Mouse (Mus musculus) spleen, embryonic (tissue): Measurements from ENCODE around the gene Epb41.

ENCODE experiments used
- CTCF ChIA-PET: fragments of 350-600 bp; sonication (Branson Sonifier 250); formaldehyde crosslinking; loops from one replicate; lab custom pipeline; 2022; lab: Charles Lee

The Epb41 gene

DNA sequence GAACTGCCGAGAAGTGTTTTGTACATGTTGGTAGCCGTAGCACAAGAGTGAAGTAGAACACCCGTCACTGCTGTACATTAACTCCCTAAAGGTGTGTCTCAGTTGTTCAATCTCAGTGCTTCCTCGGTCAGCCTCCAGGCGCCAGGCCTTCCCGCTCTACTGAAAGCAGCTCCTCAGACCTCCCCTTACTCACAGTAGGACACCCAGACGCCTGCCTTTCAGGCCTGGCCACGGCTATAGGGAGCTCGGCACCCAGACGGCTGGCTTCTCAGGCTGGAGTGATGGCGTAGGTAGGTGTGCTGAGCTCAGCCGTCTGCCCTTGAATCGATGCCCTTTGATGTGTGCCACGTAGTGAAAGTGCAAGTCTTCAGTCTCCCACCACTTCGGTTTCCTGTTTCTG, 174.0 kb downstream of the Epb41 start:
- CTCF ChIA-PET = no interaction called here

DNA sequence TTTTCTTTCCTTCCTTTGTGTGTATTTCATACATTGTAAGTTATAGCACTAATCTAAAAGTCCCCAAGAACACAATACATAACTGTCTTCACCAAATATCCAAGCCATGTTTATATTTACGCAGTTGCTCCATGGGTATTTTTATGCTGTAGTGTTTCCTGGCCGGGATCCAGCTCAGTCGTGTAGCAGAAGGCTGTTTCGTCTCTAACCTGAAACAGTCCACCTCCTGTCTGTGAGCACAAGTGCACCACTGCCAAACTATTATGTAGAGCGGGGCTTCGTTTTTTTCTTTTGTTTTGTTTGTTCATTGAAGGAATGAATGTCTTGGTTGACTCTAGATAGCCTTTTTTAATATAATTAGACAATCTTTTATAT, 176.0 kb downstream of the Epb41 start:
- CTCF ChIA-PET = no interaction called here

DNA sequence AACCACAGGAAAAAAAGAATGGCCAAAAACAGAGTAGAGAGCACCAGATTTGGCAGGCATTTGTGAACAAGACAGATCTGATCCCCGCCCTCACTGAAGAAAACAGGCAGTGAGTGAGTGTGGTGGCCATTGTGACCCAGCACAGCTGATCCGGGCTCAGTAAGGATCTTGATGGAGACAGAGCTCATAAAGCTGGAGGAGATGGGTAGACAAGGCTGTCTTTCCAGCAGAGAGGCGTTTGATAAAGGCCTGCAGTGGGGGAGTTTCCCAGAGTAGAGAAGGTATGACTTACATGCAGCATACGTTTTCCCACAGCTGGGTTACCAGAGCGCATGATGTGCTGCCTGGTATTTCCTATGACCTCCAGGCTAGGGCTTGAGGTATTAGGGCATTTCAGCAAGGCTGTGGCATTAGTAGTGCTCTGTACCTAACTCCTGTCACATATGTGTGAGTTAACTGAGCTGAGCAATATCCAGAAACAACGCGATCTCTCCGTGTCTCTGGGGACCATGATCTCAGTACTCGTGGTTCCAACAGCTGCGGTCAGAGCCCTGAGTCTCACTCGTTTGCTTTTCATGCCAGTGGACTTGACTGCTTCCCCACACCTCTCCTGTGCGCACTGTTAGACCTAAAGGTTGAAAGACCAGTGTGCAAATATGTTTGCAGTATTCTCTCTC, 176.5 kb downstream of the Epb41 start:
- CTCF ChIA-PET = no interaction called here

DNA sequence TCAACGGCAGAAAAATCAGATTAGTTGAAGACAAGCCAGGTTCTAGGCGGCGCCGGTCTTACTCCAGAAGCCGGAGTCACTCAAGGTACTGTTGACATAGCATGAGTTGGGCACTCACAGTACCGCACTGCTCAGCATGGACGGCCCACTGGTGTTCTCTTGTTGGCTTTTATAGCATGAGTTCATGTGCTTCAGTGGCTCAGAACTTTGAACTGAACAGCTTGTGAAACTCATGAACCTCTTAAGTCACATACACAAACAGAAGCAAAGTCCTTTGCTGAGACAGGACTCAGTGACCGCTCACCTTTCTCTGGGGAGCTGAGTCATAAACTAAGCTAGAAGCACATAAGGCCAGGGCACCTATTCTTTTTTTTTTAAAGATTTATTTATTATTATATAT, 177.3 kb downstream of the Epb41 start:
- CTCF ChIA-PET = no interaction called here

DNA sequence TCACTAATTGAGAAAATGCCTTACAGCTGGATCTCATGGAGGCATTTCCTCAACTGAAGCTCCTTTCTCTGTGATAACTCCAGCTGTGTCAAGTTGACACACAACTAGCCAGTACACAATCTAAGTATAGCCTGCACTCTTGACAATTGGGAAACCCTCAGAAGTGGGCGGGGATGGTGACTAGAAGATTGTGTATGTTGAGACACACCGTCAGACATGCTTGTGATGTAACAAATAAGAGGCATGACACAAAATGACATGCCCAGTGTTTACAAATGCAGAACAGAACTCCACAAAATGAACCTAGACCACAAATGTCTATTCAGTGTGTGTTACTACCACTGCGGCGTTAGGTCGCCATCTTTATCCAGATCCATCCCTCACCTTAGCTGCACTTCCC, 178.0 kb downstream of the Epb41 start:
- CTCF ChIA-PET = no interaction called here

DNA sequence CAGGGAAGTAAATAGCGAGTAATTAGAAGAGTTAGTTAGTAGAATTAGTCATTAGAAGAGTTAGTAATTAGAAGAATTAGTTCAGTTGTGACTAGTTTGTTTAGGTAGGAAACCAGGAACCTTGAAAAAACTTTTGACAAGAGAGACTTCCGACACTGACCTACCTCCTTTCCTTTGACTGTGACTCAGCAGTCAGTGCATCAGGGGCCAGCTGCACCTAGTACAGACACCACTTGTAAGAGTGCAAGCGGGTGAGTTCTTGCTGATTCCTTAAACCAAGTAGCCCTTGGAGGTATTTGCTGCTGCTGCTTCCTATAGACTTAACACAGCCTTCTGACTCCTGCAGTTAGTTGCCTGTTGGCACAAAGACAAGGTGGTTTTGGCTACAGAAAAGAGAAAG, 184.4 kb downstream of the Epb41 start:
- CTCF ChIA-PET = no interaction called here

DNA sequence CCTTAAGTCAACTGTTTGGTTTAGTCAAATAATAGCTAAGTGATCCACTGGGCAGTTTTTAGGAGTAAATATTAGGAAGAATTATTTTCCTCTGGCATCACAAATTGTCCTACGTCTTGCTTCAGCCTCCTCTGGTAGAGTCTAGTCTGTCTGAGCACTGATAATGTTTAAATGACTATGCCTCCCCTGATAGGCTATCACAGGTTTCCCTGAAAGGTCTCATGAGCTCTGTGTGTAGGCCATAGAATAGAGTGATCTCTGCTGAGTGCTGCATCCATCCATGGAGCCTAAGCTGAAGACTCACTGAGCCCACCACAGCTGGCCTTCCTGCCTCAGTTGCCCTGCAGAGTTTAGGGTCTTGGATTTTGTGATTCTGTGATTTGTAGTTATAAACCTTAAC, 186.6 kb downstream of the Epb41 start:
- CTCF ChIA-PET = no interaction called here

DNA sequence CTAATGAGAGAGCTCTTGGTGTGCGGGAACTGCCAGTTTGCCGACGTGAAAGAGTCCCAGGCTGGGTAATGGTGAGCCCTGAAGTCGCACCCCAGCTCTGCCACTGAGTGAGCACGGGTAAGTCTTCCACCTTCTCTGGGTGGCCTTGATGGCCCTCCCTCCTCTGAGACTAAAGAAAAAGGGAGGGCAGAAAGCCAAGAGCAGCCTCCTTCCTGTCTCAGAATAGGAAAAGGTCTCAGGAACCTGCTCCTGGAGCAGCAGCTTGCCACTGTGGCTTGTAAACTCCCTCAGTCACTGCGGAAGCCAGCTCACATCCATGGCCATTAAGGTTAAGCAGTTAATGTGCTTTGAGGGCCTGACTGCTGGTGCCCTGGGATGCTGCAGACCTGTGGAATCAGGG, 189.7 kb downstream of the Epb41 start:
- CTCF ChIA-PET = no interaction called here

DNA sequence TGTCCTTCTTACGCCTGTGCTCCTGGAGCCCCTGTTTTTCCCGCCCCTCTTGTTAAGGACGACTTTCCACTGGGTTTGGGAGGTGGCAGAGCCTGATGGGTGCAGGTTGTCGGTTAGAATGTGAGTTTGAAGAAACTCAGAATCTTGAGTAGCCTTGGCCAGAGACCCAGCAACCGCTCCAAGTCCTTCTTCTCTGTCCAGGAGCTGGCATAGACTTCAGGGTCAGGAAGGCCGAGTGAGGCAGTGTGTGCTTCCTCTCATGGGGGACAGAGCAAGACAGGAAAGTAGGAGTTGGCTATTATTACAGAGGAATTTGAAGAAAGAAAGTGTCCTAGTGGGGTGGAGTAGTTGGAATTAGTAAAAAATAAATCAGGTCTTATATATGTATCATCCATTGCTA, 191.6 kb downstream of the Epb41 start:
- CTCF ChIA-PET = no interaction called here

DNA sequence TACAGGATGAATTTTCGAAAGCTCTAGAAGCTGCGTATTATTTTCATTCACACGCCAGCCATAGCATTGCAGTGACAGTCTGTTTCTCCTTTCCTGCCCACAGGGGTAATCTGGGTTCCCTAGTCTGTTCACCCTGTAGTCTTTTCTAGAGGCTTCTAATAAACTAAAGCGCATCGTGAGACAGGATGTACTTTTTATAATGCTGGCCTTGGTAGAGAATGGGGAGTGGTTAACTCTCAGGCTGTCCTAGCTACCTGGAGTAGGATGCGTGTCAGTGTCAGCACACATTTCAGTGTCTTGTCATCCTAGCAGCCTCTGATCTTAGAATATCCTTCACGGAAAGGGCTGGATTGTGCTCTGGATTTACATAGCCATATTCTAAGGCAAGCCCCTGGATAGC, 193.8 kb downstream of the Epb41 start:
- CTCF ChIA-PET = interaction anchor here (0.7 kb wide), 1 partner anchor 193 kb away, joined by 3 read pairs; the partner anchor contains the start of gene Gm10300

DNA sequence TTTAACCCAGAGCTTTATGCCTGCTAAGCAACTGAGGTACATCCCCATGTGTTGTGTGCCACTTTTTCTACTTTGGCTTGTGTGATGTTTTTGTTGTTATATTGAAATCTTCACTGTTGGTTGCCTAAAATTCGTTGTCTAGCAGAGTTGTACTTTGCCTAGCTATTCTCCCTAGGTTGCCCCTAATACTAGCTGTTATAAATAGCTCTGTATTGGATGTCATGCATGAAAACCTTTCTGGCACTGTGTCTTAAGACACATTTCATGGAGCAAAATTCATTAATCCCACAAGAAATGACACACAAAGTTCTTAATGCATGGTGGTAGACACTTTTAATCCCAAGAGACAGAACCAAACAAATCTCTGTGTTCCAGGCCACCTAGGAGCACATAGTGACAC, 195.4 kb downstream of the Epb41 start:
- CTCF ChIA-PET = interaction anchor here (0.6 kb wide), 2 partner anchors 197 to 203 kb away, joined by 3 to 6 read pairs; no protein-coding TSS in a partner anchor

DNA sequence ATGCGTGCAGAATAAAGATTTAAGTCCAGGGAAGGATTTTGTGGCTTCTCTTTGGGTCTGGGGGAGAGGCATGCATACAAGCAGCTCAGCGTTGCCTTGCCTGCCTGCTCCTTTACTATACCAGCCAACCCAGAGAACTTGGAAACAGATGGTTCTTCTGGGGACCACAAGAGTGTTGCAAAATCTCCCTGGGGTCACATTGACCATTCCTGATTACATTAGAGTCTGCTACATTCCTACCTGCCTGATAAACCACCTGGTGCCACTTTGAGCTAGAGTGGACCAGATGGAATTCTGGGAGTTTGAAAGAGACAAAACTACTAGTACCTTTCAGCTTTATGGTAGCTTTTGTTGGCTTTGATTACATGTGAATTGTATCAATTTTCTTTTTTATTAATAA, 198.3 kb downstream of the Epb41 start:
- CTCF ChIA-PET = interaction anchor here (0.6 kb wide), 1 partner anchor 1137 kb away, joined by 3 read pairs; no protein-coding TSS in a partner anchor

DNA sequence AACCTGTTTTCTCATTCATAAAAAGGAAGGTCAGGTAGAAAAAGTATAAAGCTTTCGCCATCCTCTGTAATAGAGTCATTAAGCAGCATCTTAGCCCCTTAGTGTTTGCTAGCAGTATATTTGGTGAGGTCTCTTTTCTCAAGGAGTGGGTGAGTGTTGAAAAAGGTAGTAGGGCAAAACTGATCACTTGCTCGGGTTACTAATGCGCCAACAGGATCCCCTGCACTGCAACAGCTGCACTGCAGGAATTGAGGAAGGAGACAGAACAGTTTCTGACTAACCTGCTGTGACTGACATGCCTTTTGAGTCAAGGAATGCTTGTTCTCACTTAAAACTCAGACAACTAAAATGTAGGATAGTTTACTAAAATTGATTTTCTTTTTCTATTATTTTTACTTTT, 199.9 kb downstream of the Epb41 start:
- CTCF ChIA-PET = no interaction called here

DNA sequence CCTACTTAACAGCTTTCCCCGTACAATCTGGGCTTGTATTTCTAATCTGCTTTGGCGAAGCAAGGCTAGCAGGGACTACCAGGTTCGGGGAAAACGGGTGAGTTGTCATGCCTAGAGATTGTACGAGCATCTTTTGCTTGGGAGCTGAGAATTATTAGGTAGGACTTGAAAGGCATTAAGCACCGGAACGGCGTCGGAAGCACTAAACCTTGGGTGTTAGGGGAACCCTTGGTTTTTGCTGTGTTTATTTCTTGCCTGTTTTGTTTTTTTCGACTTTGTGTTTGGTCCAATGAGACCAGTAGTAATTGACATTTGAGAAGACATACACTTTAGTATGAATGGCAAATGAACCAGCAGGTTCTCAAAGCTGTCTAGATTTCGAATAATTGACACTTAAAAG, 200.6 kb downstream of the Epb41 start:
- CTCF ChIA-PET = no interaction called here

DNA sequence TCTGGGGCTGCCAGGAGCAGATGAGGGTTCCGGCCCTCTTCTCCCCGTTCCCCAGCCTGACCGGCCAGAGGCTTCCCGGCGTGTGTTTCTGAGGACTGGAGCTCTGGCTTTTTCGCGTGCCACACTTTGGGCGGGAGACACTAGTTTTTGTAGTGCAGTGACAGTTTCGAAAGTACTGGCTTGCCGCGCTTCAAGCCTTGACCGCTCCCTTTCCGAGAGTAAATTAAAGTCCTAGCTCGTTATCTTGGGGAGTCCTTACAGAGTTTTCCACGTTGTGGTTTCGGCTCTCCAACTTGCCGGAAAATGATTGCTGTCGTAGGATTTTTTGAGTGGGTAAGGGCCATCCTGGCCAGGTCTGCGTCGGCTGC, 201.0 kb downstream of the Epb41 start:
- CTCF ChIA-PET = no interaction called here
